Mouse (Mus musculus): ENCODE results near the gene Vps9d1.

GRCm38 (mm10) chr8:123203571-123203970, 50.6 kb downstream of the Vps9d1 start:
- no peak for TF ChIP-seq CTCF (IDR thresholded peaks at IDR 0.05; ENCODE audit: low read depth)
- TF ChIP-seq EP300 (IDR thresholded peaks at IDR 0.05; ENCODE audit: low read depth): no peak

All from heart, postnatal 0 days (tissue).